Mouse (Mus musculus) natural killer cell, adult 2 months (primary cell): ENCODE measurements around the gene Klra7.
"Not testable (repeated sequence)": the region's sequence is repeated elsewhere in the genome, so short reads cannot be mapped to it uniquely, and the experiment has no call there.

ENCODE experiments used
- DNase-seq, 2 experiments: peaks; one replicate each; pipeline ENCODE4 v3.0.0; 2022; ENCODE audit warnings: low spot score in 2 of 2

Gene Klra7

DNA sequence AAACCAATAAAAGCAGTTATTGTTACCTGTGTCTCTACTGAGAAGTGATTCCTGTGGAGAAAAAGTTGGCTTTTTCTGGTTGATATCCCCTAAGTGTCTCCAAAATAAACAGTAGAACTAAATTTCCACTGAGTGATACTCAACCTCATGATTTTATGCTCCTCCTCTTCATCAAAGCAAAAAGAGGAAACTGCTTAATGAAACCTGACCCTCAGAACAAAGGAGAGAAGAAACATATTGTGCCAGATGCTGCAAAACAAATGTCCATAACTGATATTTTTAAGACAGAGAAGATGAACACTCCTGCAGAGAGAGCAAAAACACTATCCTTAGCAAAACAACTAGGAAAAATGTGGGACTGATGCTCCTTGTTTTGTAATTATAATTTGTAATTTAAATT is at the start of gene Klra7:
Gene Klra7 (minus strand): TSS at position 101 of the 400 bp plus-strand sequence.
- no peak for DNase-seq

DNA sequence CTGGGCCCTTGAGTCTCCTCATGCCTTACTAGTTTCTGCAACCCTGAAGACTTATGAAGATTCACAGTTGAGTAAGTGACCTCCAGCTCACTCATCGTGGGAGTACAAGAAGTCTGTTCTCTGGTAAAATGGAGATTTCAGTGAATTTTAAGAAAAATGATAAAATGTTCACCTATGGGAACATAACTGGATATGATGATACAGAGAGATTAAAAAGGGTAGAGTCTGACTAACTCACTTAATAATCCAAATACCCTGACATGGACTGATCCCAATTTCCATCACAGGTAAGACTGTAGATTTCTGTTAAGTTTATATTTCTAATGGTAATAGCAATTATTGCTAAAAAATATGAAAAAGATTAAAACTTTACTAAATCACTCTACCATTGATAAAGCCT is 48.7 kb upstream of the Klra7 start, which contains the start of gene Klra10:
Gene Klra10 (minus strand): TSS at position 101 of the 400 bp plus-strand sequence.
- not testable (repeated sequence) for DNase-seq

DNA sequence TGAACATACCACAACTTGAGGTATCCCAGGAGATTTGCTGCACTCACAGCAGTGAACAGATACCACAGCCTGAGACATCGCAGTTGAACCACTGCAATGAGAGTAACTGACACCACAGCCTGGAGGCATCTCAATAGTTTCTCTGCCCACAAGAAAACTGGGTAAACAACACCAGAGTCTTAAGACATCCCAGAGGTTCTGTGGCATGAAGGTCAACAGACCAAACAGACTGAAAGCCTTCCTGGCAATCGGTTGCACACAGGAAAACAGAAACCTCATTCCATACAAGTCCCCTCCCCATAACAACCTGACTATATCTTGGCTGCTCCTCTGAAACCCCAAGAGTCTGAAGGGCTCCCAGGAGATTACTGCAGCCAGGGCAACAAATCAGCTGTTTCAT is 22.2 kb upstream of the Klra7 start:
- no peak for DNase-seq

- DNase-seq, result no peak
Measured at GRCm38 (mm10) chr6:130237536-130237935, 4.4 kb upstream of the Klra7 start.

DNA sequence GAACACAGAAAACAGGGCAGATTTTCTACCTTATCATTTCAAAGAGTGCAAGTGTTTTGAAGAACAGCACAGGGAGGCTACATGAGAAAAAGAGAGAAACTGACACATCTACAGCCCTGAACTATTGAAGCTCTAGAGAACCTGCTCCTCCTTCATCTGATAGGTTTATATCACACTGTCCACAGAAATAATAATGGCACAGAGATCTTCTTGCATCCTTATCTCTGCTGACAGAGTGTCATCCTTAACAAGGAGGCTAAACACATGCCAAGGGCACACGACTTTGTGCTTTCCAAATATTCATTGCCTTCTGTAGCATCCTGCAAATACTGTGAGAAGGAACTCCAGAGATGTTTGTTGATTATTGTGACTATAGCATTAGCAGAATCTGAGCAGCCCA is 3.5 kb upstream of the Klra7 start:
- no peak for DNase-seq

DNA sequence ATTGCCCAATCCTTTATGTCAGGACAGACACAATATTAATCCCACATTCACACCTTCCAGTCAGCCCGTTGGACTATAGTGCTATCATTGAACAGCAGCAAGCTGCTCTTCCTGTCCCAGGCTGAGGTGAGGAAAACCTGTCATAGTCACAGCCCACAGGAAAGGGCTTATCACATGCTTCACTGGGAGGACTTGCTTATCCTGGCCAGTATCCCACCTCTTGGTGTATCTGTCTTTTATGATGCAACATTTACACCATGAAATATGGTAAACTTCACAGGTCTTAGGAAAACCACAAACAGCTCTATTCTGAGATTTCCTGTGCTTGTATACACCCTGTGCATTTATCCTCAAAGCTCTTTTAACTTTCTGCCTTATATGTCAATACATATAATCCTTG is 35.7 kb downstream of the Klra7 start:
- DNase-seq, result peak; percentile 14 to 52

DNA sequence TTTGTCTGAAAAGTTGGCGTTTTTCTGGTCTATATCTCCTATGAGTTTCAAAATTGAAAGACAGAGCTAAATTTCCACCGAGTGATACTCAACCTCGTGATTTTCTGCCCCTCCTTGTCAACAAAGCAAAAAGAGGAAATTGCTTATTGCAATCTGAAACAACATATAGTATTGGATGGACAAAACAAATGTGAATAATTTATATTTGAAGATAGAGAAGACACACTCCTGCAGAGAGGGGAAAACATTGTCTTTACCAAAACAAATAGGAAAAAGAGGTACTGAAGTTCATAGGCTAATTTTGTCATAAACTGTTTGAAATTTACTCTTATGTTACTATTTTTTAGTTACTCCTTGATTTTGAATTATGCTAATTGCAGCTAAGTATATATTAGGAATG is 40.1 kb downstream of the Klra7 start, which contains the start of gene Klra9:
Gene Klra9 (minus strand): TSS at position 101 of the 400 bp plus-strand sequence.
- not testable (repeated sequence) for DNase-seq
